In the genomic region with DNA sequence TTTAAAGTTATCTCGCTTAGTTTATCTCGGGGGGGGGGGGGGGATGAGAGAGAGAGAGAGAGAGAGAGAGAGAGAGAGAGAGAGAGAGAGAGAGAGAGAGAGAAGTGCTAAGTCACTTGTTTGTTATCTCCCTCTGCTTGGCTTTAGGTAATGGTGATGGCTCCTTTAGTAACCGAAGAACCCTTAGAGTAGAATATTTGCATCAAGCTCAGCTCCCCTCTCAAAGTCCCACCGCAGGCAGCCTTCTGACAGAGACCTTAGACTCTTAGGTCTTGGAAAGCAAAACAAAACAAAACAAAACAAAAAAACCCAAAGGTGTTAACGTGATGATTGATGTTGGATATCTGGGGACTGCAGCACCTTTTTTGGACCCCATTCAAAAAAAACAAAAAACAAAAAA, we compare ENCODE assay signal across 10 mouse cellular contexts. TPM values are rescaled to one million over a fixed set of nuclear protein-coding genes. Genes with fewer than 3 reads are reported as not detected.
A peak's percentile ranks its signal among the peaks of the same experiment; 100 is the strongest.
DNase-seq lines count a peak whose midpoint lies in the region; ATAC-seq and TF ChIP-seq lines count a peak whose summit lies in the region.
"Had no signal": no experiment of that assay in that cellular context is flagged by ENCODE, and none has a peak within 500 bp of the region (broad histone marks: within the 10 kb centered on the region; RNA-seq: fewer than 3 reads in every experiment).

No protein-coding gene starts in this region.

- H3K4me3 ChIP-seq in cerebellum, adult 2 months (replicated peaks; ENCODE audit: insufficient read depth, low read depth, low read length) = peak overlapping the region; percentile 23
- H3K4me3 ChIP-seq in lung, embryonic 16.5 days (ENCODE audit: low read length) = peak overlapping the region; percentile 51
- H3K4me3 ChIP-seq in liver, embryonic 11.5 days (ENCODE audit: low read depth, low read length) = peak overlapping the region; percentile 29; the same call in 1 of the 2 replicates
- H3K4me3 ChIP-seq in stomach, embryonic 16.5 days (replicated peaks; ENCODE audit: low read length) = peak overlapping the region; percentile 51

- H3K4me2 ChIP-seq in lung, embryonic 16.5 days (ENCODE audit: low read depth, low read length) = peak overlapping the region; percentile 72
- peak overlapping the region; percentile 57 for H3K4me2 ChIP-seq in liver, embryonic 11.5 days
- H3K4me2 ChIP-seq in stomach, embryonic 16.5 days (ENCODE audit: low read depth, low read length) = peak overlapping the region; percentile 68

- no peak for TF ChIP-seq POLR2A in cerebellum, adult 2 months (IDR thresholded peaks at IDR 0.05; ENCODE audit: borderline replicate concordance, insufficient read depth, low read length)

- intact Hi-C loops in left cerebral cortex, postnatal 10 days (cut with DNase I) = no loop called here

- no peaks in the 10 kb centered on the region for H3K36me3 ChIP-seq in lung, embryonic 16.5 days (ENCODE audit: control insufficient read depth, insufficient read depth, low read length)
- no peaks in the 10 kb centered on the region for H3K36me3 ChIP-seq in liver, embryonic 11.5 days (ENCODE audit: control insufficient read depth, insufficient read depth, low read length)
- no peaks in the 10 kb centered on the region for H3K36me3 ChIP-seq in stomach, embryonic 16.5 days (ENCODE audit: control insufficient read depth, insufficient read depth, low read length)

- no peaks in the 10 kb centered on the region; the same call in 1 of the 2 replicates for H3K27me3 ChIP-seq in cerebellum, adult 2 months (ENCODE audit: control insufficient read depth, insufficient read depth, low read length)
- no peaks in the 10 kb centered on the region for H3K27me3 ChIP-seq in lung, embryonic 16.5 days (ENCODE audit: control insufficient read depth, insufficient read depth, low read depth, low read length)
- H3K27me3 ChIP-seq in liver, embryonic 11.5 days (replicated peaks; ENCODE audit: control insufficient read depth, insufficient read depth, low read length) = no peaks in the 10 kb centered on the region
- no peaks in the 10 kb centered on the region for H3K27me3 ChIP-seq in stomach, embryonic 16.5 days (ENCODE audit: control insufficient read depth, insufficient read depth, low read length)

- DNase-seq in cerebellum, adult 2 months = no peak
- no peak for DNase-seq in cerebellum, postnatal 36 days
- DNase-seq in lung, postnatal 10 days = no peak
- DNase-seq in liver, embryonic 11.5 days (ENCODE audit: low spot score) = no peak
- no peak for DNase-seq in cerebellum, adult 18-20 months
- no peak for DNase-seq in left cerebral cortex, postnatal 10 days (ENCODE audit: extremely low spot score in 1 of 2, low spot score in 2 of 2)

- no peak for ATAC-seq in lung, embryonic 16.5 days (ENCODE audit: low read depth)
- ATAC-seq in liver, embryonic 11.5 days (replicated peaks; ENCODE audit: low FRiP score) = no peak
- ATAC-seq in stomach, embryonic 16.5 days (ENCODE audit: insufficient read depth, low FRiP score) = no peak

- peak overlapping the region; percentile 60 for H3K9ac ChIP-seq in lung, embryonic 16.5 days (ENCODE audit: low read length)
- no peak overlapping the region for H3K9ac ChIP-seq in liver, embryonic 11.5 days (ENCODE audit: low read depth, low read length)
- peak overlapping the region; percentile 74 for H3K9ac ChIP-seq in stomach, embryonic 16.5 days (ENCODE audit: low read length)

- H3K9me3 ChIP-seq in lung, embryonic 16.5 days (ENCODE audit: control insufficient read depth, low read length) = no peaks in the 10 kb centered on the region
- H3K9me3 ChIP-seq in liver, embryonic 11.5 days (ENCODE audit: control insufficient read depth, low read length) = no peaks in the 10 kb centered on the region
- H3K9me3 ChIP-seq in stomach, embryonic 16.5 days (replicated peaks; ENCODE audit: control insufficient read depth, low read length) = no peaks in the 10 kb centered on the region

- TF ChIP-seq CTCF in cerebellum, adult 2 months (IDR thresholded peaks at IDR 0.05; ENCODE audit: borderline replicate concordance, insufficient read depth, low read depth, low read length) = no peak

- 17% methylated on average over 5 of the region's 5 CpGs for WGBS in cerebellum, adult 2 months
- 12% methylated on average over 5 of the region's 5 CpGs for WGBS in lung, embryonic 16.5 days
- WGBS in liver, embryonic 11.5 days = 29% methylated on average over 5 of the region's 5 CpGs
- WGBS in stomach, embryonic 16.5 days = 14% methylated on average over 5 of the region's 5 CpGs

- no peaks in the 10 kb centered on the region for H3K4me1 ChIP-seq in cerebellum, adult 2 months (ENCODE audit: control insufficient read depth, insufficient read depth, low read length)
- H3K4me1 ChIP-seq in lung, embryonic 16.5 days (replicated peaks; ENCODE audit: control insufficient read depth, insufficient read depth, low read length) = peaks cover 5% of the 10 kb centered on the region; the same call in 1 of the 2 replicates
- no peaks in the 10 kb centered on the region for H3K4me1 ChIP-seq in liver, embryonic 11.5 days (replicated peaks; ENCODE audit: control insufficient read depth, insufficient read depth, low read length)
- H3K4me1 ChIP-seq in stomach, embryonic 16.5 days (ENCODE audit: control insufficient read depth, insufficient read depth, low read length) = peaks cover 4% of the 10 kb centered on the region; the same call in 1 of the 2 replicates

- H3K27ac ChIP-seq in cerebellum, adult 2 months (ENCODE audit: insufficient read depth, low read length) = no peak overlapping the region; the same call in 1 of the 2 replicates
- no peak overlapping the region for H3K27ac ChIP-seq in lung, embryonic 16.5 days (ENCODE audit: low read length)
- H3K27ac ChIP-seq in liver, embryonic 11.5 days (ENCODE audit: low read depth, low read length) = no peak overlapping the region
- H3K27ac ChIP-seq in stomach, embryonic 16.5 days (ENCODE audit: low read length) = no peak overlapping the region
- H3K27ac ChIP-seq: macrophage had no signal

RNA-seq across cellular contexts. Expression of gene Palmd, which starts 0.2 kb away (rescaled TPM):
- polyA plus RNA-seq in cerebellum, adult 2 months (2012; rRNA removed) = 5.1 TPM in 2 replicates
- 9.8 and 11.7 TPM in 2 replicates for polyA plus RNA-seq in lung, embryonic 16.5 days (2015; fragmentation: Nextera tagmentation; extraction: Ambion mirVana)
- 4.6 and 4.8 TPM in 2 replicates for polyA plus RNA-seq in liver, embryonic 11.5 days (2014; fragmentation: Nextera tagmentation; extraction: Ambion mirVana)
- 7.7 and 9.5 TPM in 2 replicates for polyA plus RNA-seq in stomach, embryonic 16.5 days (2015; fragmentation: Nextera tagmentation; extraction: Ambion mirVana)
- total RNA-seq in left cerebral cortex, postnatal 10 days (2021) = 10 to 100 TPM; 22.5 to 22.7 TPM
- polyA plus RNA-seq: erythroblast, embryonic 14.5 days; macrophage had no signal

RNA-seq across cellular contexts. Expression of gene 4930455H04Rik, which starts 0.9 kb away (rescaled TPM):
- not detected in 2 replicates for polyA plus RNA-seq in cerebellum, adult 2 months (2012; rRNA removed)
- polyA plus RNA-seq in lung, embryonic 16.5 days (2015; fragmentation: Nextera tagmentation; extraction: Ambion mirVana) = not detected in 2 replicates
- not detected in 2 replicates for polyA plus RNA-seq in liver, embryonic 11.5 days (2014; fragmentation: Nextera tagmentation; extraction: Ambion mirVana)
- not detected in 2 replicates for polyA plus RNA-seq in stomach, embryonic 16.5 days (2015; fragmentation: Nextera tagmentation; extraction: Ambion mirVana)
- not detected for total RNA-seq in left cerebral cortex, postnatal 10 days (2021)
- polyA plus RNA-seq: erythroblast, embryonic 14.5 days; macrophage had no signal
